Mouse (Mus musculus): Measurements from ENCODE around the gene Gm8926.
"Not testable (repeated sequence)": the region's sequence is repeated elsewhere in the genome, so short reads cannot be mapped to it uniquely, and the experiment has no call there.

Gene Gm8926

DNA sequence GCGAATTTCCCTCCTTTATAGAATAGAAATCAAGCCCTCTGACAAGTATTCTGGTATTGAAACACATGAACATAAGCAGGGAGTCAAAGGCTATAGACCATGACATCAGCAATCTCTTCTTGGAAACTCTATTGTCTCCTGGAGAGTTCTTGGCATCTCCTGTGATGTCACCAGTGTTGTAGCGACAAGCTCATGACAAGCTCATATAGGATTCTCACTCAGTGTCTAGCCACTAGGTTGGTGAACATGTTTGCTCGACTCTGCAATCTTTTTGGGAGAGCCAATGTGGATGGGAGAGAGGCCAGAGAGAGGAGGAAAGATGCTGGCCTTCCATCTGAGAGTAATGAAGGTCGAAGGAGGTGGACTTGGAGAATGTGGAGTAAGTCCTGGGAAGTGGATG lies at the start of gene Gm8926:
Gene Gm8926 (plus strand): TSS at position 301 of the 400 bp plus-strand sequence.
- DNase-seq (ENCODE audit: low read depth, low spot score): not testable (repeated sequence)
